Mouse (Mus musculus) skeletal muscle tissue, adult 2 months (tissue): ENCODE data around the gene Stam2.

Experiments
- DNase-seq: peaks from one replicate; pipeline ENCODE4 v3.0.0-alpha.2; 2012; ENCODE audit warnings: low read depth, low spot score

Stam2 gene

GRCm38 (mm10) chr2:52651547-52651946 lies 90.5 kb downstream of the Stam2 start:
- DNase-seq, result no peak

DNA sequence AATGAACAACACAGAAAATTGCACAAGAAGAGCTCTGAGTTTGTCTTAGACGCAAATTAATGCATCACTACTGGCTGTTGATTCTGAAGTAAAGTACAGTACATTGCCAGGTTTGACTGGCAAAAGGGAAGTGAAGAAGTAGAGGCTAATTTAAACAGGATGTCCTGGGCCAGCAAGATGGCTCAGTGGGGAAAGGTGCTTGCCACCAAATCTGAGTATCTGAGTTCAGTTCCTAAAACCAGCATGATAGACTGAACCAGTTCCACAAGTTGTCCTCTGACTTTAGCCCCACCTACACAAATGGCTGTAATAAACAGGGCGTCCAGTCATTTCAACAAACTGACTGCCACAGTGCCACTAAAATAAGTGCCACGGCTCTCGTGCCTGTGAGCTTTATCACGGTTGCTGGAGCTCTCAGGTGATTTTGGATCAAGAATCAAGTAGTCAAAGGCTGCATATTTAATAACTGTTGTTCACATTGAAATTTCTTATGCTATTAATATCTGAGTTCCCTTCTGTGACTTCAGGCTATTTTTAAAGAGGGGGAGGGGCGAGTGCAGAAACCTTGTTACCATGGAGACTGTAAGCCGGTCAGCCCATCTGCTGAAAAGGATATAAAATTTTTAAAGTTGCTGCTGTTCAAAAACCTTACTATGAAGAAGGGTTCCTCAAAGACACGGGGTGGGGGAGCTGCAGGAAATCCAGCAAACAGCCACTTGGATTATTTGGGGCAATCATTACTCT lies 94.7 kb downstream of the Stam2 start:
- no peak for DNase-seq

- DNase-seq, result no peak
These were observed 98.4 kb downstream of the Stam2 start for GRCm38 (mm10) chr2:52643657-52644056.
